Mouse (Mus musculus): Measurements from ENCODE around the gene Plin5. TPM values are rescaled to one million over a fixed set of nuclear protein-coding genes. Genes with fewer than 3 reads are reported as not detected.
"Not testable (repeated sequence)": the region's sequence is repeated elsewhere in the genome, so short reads cannot be mapped to it uniquely, and the experiment has no call there.

The Plin5 gene
- total and polyA plus RNA-seq, 3 experiments: not detected

DNA sequence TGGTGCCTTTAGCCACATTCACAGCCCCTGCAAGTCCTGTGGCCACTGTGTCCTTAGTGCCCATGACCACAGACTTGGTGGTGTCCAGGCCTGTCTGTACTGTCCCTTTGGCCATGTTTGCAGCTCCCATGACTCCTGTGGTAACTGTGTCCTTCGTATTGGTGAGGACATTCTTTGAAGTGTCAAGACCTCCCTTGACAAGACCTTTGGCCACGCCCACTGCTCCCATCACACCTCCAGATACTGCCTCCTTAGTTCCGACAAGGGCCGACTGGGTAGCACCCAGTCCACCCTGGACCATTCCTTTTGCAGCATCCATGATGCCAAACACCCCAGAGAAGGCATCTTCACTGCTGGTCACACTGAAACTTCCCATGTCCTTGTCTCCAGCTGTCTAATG, 10.4 kb downstream of the Plin5 start:
- no peaks in the 10 kb centered on the region for H3K27me3 ChIP-seq (replicated peaks)
- H3K4me1 ChIP-seq (ENCODE audit: control insufficient read depth in 1 of 2, insufficient read depth in 2 of 2): 0 out of 4 replicates have a peak, but pooled peaks cover 0 to 2% of the 10 kb centered on the region in 2 experiments
- no peaks in the 10 kb centered on the region for H3K79me2 ChIP-seq (replicated peaks; ENCODE audit: control insufficient read depth, extremely low read depth, insufficient read depth, poor library complexity, severe bottlenecking)
- H3K4me3 ChIP-seq (replicated peaks in 1 of 3; ENCODE audit: low read depth in 2 of 3, low read length in 2 of 3, poor library complexity in 1 of 3): no peak overlapping the region
- H3K9me3 ChIP-seq (replicated peaks; ENCODE audit: low read length): no peaks in the 10 kb centered on the region
- H3K9ac ChIP-seq (ENCODE audit: insufficient read depth, low read depth): no peak overlapping the region
- H3K27ac ChIP-seq (ENCODE audit: insufficient read depth, low read depth): no peak overlapping the region
- peaks cover 21 to 53% of the 10 kb centered on the region in 2 experiments for H3K36me3 ChIP-seq (replicated peaks in 1 of 2; ENCODE audit: control insufficient read depth in 1 of 2, insufficient read depth in 1 of 2, low read length in 1 of 2)
- TF ChIP-seq ZC3H11A (IDR thresholded peaks at IDR 0.05; ENCODE audit: low read depth, low read length) (no peak), USF2 (conservative IDR thresholded peaks at IDR 0.05; ENCODE audit: low read depth, low read length) (no peak), MAFK (IDR thresholded peaks at IDR 0.05; ENCODE audit: insufficient replicate concordance, low read length) (no peak), NELFE (IDR thresholded peaks at IDR 0.05; ENCODE audit: low read depth, low read length) (no peak), ELF1 (IDR thresholded peaks at IDR 0.05; ENCODE audit: low read depth, low read length) (no peak)
- H3K4me2 ChIP-seq (ENCODE audit: insufficient read depth, low read depth, poor library complexity, severe bottlenecking): no peak overlapping the region
- in situ Hi-C loops (cut with MboI; ENCODE audit: low pct_ligation_motif_present, low pct_unique_long_range_greater_than_20kb, low sequenced_read_pairs) (no loop called here), dilution Hi-C loops (cut with MboI; ENCODE audit: extremely low pct_ligation_motif_present, extremely low pct_unique_long_range_greater_than_20kb, low sequenced_read_pairs) (no loop called here)
- DNase-seq (ENCODE audit: extremely low read depth): no peak

DNA sequence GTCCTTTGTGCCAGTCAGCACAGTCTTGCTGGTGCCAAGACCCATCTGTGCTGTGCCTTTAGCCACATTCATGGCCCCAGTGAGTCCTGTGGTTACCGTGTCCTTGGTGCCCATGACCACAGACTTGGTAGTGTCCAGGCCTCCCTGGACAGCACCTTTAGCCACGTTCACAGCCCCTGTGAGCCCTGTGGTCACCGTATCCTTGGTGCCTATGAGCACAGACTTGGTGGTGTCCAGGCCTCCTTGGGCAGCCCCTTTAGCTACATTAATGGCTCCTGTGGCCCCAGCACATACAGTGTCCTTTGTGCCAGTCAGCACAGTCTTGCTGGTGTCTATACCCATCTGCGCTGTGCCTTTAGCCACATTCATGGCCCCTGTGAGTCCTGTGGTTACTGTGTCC, 11.0 kb downstream of the Plin5 start:
- dilution Hi-C loops (cut with MboI; ENCODE audit: extremely low pct_ligation_motif_present, extremely low pct_unique_long_range_greater_than_20kb, low sequenced_read_pairs); H3K4me3 ChIP-seq (replicated peaks in 1 of 3; ENCODE audit: low read depth in 2 of 3, low read length in 2 of 3, poor library complexity in 1 of 3); DNase-seq (ENCODE audit: extremely low read depth); H3K4me2 ChIP-seq (ENCODE audit: insufficient read depth, low read depth, poor library complexity, severe bottlenecking); H3K27ac ChIP-seq (ENCODE audit: insufficient read depth, low read depth); H3K9ac ChIP-seq (ENCODE audit: insufficient read depth, low read depth); H3K4me1 ChIP-seq (ENCODE audit: control insufficient read depth in 1 of 2, insufficient read depth in 2 of 2); H3K79me2 ChIP-seq (replicated peaks; ENCODE audit: control insufficient read depth, extremely low read depth, insufficient read depth, poor library complexity, severe bottlenecking); H3K27me3 ChIP-seq (replicated peaks); H3K9me3 ChIP-seq (replicated peaks; ENCODE audit: low read length); in situ Hi-C loops (cut with MboI; ENCODE audit: low pct_ligation_motif_present, low pct_unique_long_range_greater_than_20kb, low sequenced_read_pairs): not testable (repeated sequence)
- H3K36me3 ChIP-seq (replicated peaks in 1 of 2; ENCODE audit: control insufficient read depth in 1 of 2, insufficient read depth in 1 of 2, low read length in 1 of 2): peaks cover 25 to 57% of the 10 kb centered on the region in 2 experiments

DNA sequence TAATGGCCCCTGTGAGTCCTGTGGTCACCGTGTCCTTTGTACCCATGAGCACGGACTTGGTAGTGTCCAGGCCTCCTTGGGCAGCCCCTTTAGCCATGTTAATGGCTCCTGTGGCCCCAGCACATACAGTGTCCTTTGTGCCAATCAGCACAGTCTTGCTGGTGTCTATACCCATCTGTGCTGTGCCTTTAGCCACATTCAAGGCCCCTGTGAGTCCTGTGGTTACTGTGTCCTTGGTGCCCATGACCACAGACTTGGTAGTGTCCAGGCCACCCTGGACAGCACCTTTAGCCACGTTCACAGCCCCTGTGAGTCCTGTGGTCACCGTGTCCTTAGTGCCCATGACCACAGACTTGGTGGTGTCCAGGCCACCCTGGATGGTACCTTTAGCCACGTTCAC, 12.6 kb downstream of the Plin5 start:
- H3K9me3 ChIP-seq (replicated peaks; ENCODE audit: low read length); H3K27me3 ChIP-seq (replicated peaks); H3K4me1 ChIP-seq (ENCODE audit: control insufficient read depth in 1 of 2, insufficient read depth in 2 of 2); H3K27ac ChIP-seq (ENCODE audit: insufficient read depth, low read depth); H3K4me3 ChIP-seq (replicated peaks in 1 of 3; ENCODE audit: low read depth in 2 of 3, low read length in 2 of 3, poor library complexity in 1 of 3); DNase-seq (ENCODE audit: extremely low read depth); in situ Hi-C loops (cut with MboI; ENCODE audit: low pct_ligation_motif_present, low pct_unique_long_range_greater_than_20kb, low sequenced_read_pairs); H3K79me2 ChIP-seq (replicated peaks; ENCODE audit: control insufficient read depth, extremely low read depth, insufficient read depth, poor library complexity, severe bottlenecking); dilution Hi-C loops (cut with MboI; ENCODE audit: extremely low pct_ligation_motif_present, extremely low pct_unique_long_range_greater_than_20kb, low sequenced_read_pairs); H3K4me2 ChIP-seq (ENCODE audit: insufficient read depth, low read depth, poor library complexity, severe bottlenecking); H3K9ac ChIP-seq (ENCODE audit: insufficient read depth, low read depth): not testable (repeated sequence)
- peaks cover 41 to 71% of the 10 kb centered on the region in 2 experiments for H3K36me3 ChIP-seq (replicated peaks in 1 of 2; ENCODE audit: control insufficient read depth in 1 of 2, insufficient read depth in 1 of 2, low read length in 1 of 2)

All from CH12.LX (cell line).